Mouse (Mus musculus) T-helper 1 cell (primary cell): Measurements from ENCODE around the gene Cpsf3.

Experiments used
- in situ Hi-C: fragments of 300-600 bp; cut with MboI, MseI; formaldehyde crosslinking; loops from one replicate; pipeline ENCODE4 v1.15.1; 2025; ENCODE audit warnings: high pct_unique_total_duplicates

Gene Cpsf3

DNA sequence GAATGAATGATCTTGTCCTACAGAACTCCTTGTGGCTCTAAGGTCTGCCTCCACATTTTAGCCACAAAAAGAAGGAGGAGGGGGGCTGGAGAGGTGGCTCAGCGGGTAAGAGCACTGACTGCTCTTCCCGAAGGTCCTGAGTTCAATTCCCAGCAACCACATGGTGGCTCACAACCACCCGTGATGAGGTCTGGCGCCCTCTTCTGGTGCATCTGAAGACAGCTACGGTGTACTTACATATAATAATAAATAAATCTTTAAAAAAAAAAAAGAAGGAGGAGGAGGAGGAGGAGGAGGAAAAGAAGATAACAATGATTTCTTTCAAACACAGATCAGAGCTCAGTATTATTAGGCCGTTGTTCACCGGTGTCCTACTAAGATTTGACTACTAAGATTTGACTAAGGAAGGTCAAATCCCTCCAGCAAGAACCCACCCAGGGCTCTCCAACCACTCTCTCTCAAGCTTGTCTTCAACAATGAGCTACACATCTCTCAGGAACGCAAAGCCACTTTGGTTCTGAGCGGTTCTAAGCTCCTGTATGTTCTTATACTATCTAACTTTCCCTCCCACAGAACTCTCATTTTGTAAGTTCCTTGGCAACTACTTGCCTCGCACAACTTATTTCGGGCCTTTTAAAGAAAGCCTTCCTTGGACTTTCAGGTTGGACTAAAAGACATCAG, at the start of gene Cpsf3:
Cpsf3 (plus strand) TSS at position 631 of the 681 bp plus-strand sequence.
- in situ Hi-C loops = loop anchor here (10.0 kb wide), 1 partner anchor 170 kb away; no protein-coding TSS in a partner anchor

DNA sequence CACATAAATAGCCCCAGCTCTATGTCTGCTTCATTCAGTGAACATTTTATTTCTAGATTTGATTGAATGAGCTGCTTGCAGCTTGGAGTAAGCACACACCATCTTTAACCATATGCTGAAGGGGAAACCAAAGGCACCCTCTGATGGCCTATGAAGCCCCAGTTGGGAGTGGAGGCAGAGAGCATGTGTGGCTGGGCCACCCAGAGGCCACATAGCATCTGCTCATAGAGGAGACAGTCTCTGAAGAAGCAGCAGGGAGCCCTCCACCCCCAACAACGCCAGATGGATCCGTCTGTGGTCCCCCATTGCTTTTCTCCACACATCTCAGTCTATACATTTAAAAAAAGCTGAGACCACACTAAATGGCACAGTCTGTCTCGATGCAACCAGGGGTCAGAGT, 43.2 kb upstream of the Cpsf3 start:
- in situ Hi-C loops = no loop called here

DNA sequence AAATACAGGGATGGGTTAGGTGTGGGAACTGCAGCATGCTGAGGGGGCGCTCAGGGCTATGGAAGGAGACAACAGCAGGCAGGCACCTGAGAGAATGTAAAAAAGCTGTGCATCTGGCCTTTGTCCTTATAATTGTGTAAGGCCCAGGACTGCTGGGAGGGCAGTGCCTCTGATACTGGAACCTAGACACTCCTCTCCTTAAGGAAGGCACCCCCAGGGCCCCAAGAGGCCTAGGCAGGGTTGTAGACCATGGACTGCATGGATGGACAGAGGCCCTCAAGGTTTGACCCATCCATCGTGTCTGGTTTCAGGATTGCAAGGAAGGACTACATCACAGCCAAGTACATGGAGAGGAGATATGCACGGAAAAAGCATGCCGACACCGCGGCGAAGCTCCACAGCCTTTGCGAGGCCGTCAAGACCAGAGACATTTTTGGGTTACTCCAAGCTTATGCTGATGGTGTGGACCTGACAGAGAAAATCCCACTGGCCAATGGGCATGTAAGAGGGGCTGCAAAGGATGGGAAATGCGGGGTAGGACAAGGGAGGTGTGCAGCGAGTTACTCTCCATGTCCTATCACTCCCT, 40.7 kb upstream of the Cpsf3 start:
- in situ Hi-C loops = no loop called here

GRCm38 (mm10) chr12:21247711-21248392, 37.3 kb upstream of the Cpsf3 start:
- in situ Hi-C loops = no loop called here

DNA sequence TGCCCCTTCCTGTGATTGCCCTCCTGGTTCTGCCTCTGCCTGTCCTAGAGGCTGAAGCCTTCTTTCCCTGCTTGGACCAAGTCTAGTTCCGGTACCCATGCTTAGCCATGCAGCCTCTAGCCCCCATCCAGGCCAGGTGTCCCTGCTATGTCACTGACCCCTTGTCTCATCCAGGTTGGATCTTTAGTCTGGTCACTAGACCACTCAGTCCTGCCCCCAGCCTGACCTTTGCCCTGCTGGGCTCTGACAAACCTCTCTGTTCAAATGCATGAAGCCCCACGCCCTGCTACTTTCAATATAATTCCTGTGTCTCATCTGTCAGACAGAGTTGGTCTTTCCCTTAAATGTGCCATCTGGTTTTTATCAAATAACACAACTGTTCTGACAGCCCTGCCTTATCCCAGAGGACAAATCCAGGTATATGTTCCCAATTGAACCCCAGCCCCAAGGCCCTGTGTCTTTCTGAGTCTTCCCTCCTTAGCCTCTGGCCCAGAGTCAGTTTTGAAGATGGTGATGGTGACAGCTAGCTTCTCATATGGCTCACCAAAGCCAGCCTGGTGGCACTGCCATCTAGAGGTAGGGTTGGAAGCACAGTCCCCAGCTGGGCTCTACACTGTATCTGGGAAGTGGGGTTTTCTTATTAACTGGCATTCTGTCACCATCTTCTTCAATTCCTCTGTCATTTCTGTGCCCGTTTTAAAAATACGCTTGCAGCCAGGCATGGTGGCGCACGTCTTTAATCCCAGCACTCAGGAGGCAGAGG, 24.5 kb upstream of the Cpsf3 start:
- in situ Hi-C loops = loop anchor here (10.0 to 25.0 kb wide), 2 partner anchors 166 to 352 kb away; no protein-coding TSS in a partner anchor

GRCm38 (mm10) chr12:21261521-21261920, 23.7 kb upstream of the Cpsf3 start:
- in situ Hi-C loops = loop anchor here (10.0 to 25.0 kb wide), 2 partner anchors 167 to 351 kb away; no protein-coding TSS in a partner anchor

DNA sequence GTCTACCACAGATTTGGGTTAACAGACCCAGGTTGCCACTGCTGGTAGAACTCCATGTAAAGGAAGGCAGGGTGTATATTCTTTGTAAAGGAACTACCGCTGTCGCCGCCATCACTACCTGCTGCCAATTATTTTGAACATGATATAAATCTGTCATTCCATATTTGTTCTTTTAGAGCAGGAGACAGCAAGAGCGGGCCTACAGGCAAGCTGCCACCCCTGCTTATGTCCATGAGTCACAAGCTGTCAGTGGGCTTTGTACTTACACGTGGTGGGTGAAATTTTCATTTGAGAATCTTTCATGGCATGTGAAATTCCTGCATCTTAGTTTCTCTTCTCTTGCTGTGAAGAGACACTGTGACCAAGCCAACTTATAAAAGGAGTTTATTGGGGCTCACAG, 21.9 kb upstream of the Cpsf3 start:
- in situ Hi-C loops = loop anchor here (10.0 to 25.0 kb wide), 2 partner anchors 168 to 349 kb away; no protein-coding TSS in a partner anchor

- in situ Hi-C loops = loop anchor here (10.0 to 25.0 kb wide), 2 partner anchors 169 to 348 kb away; no protein-coding TSS in a partner anchor
Measured at GRCm38 (mm10) chr12:21264241-21264640, 20.9 kb upstream of the Cpsf3 start.

DNA sequence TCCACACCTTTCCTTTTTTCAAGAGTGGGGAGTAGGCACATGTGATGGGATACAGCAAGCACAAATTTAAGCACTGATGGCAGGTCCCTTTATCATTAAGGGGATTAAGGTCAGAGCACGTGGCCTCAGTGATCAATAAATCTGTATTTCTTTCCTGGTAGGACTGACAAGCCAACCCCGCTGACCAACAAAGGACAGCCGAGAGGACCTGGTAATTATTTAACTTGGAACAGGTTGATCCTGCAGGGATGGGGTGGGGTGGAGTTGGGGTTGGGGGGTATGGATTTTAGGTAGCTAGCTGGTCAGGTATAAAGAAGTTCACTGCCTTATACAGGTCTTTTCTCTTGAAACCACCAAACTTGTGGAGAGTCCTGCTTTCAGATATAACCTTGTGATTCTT, 20.2 kb upstream of the Cpsf3 start:
- in situ Hi-C loops = loop anchor here (5.0 to 25.0 kb wide), 3 partner anchors 93 to 347 kb away; no protein-coding TSS in a partner anchor

- in situ Hi-C loops = loop anchor here (5.0 to 25.0 kb wide), 3 partner anchors 93 to 347 kb away; no protein-coding TSS in a partner anchor
Measured at GRCm38 (mm10) chr12:21265501-21265900, 19.7 kb upstream of the Cpsf3 start.

DNA sequence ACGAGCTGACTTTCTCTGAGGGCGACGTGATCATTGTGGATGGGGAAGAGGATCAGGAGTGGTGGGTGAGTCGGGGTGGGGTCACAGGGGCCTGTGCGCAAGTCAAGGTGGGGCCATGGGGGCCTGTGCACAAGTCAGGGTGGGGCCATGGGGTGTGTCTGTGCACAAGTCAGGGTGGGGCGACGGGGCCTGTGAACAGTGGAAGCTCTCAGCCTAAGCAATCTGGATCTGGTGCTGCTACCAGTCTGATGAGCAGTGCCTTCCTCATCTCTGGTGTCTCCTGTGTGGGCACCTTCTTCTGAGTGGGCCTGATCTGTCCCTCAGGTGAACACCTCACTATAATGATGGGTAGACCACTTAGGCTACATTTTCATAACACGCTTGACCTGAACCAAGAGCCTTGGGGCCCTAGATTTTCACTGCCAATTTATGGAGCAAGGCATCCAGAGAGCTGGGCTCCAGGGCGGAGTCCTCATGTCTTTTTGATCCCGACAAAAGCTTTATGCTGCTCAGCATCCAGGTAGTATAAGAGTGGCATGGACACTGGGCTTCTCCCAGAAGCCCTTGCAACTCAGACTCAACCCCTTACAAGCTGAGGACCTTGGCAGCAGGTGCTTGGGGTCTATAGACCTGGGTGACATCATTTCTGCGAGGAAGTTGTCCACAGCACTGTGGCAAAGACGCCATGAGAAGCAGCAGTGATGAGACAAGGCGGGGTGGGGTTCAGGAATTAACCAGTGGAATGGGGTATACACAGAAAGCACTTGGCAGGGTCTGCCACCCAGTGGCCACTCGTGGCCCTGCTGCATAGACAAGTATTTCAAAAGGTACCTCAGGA, 19.0 kb upstream of the Cpsf3 start:
- in situ Hi-C loops = loop anchor here (5.0 to 25.0 kb wide), 3 partner anchors 94 to 346 kb away; no protein-coding TSS in a partner anchor

DNA sequence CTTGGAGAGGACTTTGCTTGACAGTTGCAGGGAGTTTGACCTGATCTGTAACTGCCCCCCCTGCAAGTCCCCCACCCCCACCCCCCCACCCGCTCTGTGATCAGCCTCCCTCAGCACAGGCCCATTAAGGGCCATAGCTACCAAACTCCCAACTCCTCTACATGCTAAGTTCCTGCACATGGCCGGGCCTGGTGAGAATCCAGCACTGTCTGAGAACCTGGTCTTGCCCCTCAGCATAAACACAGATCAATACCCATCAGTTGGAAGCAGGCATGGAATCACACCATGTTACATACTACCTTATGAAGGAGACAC, 18.4 kb upstream of the Cpsf3 start:
- in situ Hi-C loops = loop anchor here (5.0 to 25.0 kb wide), 3 partner anchors 94 to 346 kb away; no protein-coding TSS in a partner anchor

GRCm38 (mm10) chr12:21268083-21268616, 17.0 kb upstream of the Cpsf3 start:
- in situ Hi-C loops = loop anchor here (5.0 to 25.0 kb wide), 3 partner anchors 96 to 344 kb away; no protein-coding TSS in a partner anchor

- in situ Hi-C loops = loop anchor here (10.0 to 25.0 kb wide), 2 partner anchors 200 to 338 kb away; no protein-coding TSS in a partner anchor
Measured at GRCm38 (mm10) chr12:21274446-21274845, 10.7 kb upstream of the Cpsf3 start.

DNA sequence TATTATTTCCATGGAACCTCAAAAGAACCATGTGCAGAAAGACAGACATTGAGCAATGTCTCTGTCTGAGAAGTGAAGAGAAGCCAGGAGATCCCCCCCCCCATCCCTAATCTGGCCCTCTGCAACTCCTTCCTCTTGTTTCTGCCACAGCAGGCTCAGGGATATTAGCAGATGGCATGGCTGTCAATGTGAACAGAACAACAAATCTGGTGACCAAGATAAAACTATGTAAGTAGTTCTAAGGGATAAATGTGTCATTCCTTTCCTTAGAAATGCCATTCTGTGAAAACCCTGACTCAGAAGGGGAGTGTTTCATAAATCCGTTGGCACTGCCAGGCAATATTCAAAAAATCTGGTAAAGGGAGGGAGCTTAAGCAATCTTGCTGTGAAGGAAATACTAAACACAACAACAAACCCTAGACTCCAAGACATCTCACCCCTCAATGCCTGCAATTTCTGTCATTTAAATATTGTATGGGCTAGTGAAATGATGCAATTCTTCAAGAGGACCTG, 7.8 kb upstream of the Cpsf3 start:
- in situ Hi-C loops = loop anchor here (5.0 to 10.0 kb wide), 2 partner anchors 203 to 350 kb away; no protein-coding TSS in a partner anchor

- in situ Hi-C loops = loop anchor here (10.0 kb wide), 1 partner anchor 171 kb away; no protein-coding TSS in a partner anchor
Measured at GRCm38 (mm10) chr12:21285508-21286242, 484 bp downstream of the Cpsf3 start.

- in situ Hi-C loops = loop anchor here (10.0 kb wide), 1 partner anchor 171 kb away; no protein-coding TSS in a partner anchor
Measured at GRCm38 (mm10) chr12:21286243-21286622, 1.0 kb downstream of the Cpsf3 start, which contains the start of gene Itgb1bp1. Gene Itgb1bp1, minus strand, starts transcription at chr12:21286284.

- in situ Hi-C loops = loop anchor here (10.0 kb wide), 1 partner anchor 172 kb away; no protein-coding TSS in a partner anchor
Measured at GRCm38 (mm10) chr12:21286712-21287650, 1.8 kb downstream of the Cpsf3 start.
